Mouse (Mus musculus): Measurements from ENCODE around the gene Htr6.

DNA sequence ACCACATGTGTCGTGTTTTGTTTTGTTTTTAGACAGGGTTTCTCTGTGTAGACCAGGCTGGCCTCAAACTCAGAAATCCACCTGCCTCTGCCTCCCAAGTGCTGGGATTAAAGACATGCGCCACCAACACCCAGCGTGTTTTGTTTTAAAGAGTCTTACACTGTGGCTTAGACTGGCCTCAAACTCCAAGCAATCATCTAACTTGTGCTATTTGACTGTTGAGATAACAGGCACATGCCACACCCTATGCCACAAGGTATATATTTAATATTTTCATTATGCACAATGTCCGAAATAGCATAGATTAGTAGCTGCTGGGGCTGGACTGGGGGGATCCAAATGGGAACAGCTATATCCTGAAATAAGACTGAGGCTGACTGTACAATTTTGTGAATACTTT, 47.2 kb upstream of the Htr6 start:
- TF ChIP-seq POLR2A (IDR thresholded peaks at IDR 0.05; ENCODE audit: low read depth, low read length) (no peak), CTCF (IDR thresholded peaks at IDR 0.05; ENCODE audit: extremely low read depth, insufficient read length, insufficient replicate concordance, low read depth, low read length) (no peak)

Measured in small intestine, adult 2 months (tissue).